ENCODE assay signal across 21 mouse cellular contexts in genomic region chr16:10682521-10682920, GRCm38 (mm10).
A peak's percentile ranks its signal among the peaks of the same experiment; 100 is the strongest.
DNase-seq lines count a peak whose midpoint lies in the region; ATAC-seq and TF ChIP-seq lines count a peak whose summit lies in the region.
"Had no signal": no experiment of that assay in that cellular context is flagged by ENCODE, and none has a peak within 500 bp of the region (broad histone marks: within the 10 kb centered on the region; RNA-seq: fewer than 3 reads in every experiment).

No protein-coding gene starts in this region.

- no peak for TF ChIP-seq EP300 in heart, postnatal 0 days (IDR thresholded peaks at IDR 0.05; ENCODE audit: low read depth)

- H3K9ac ChIP-seq in heart, postnatal 0 days (replicated peaks; ENCODE audit: low read depth, low read length), result no peak overlapping the region
- H3K9ac ChIP-seq: embryonic facial prominence, embryonic 12.5 days; forebrain, embryonic 13.5 days; forebrain, embryonic 15.5 days had no signal

- no peak for TF ChIP-seq CTCF in heart, postnatal 0 days (IDR thresholded peaks at IDR 0.05; ENCODE audit: low read depth)

- H3K4me1 ChIP-seq in heart, postnatal 0 days (ENCODE audit: control insufficient read depth, insufficient read depth), result no peaks in the 10 kb centered on the region
- H3K4me1 ChIP-seq: embryonic facial prominence, embryonic 10.5 days; embryonic facial prominence, embryonic 12.5 days; forebrain, embryonic 13.5 days; forebrain, embryonic 15.5 days had no signal

- no peaks in the 10 kb centered on the region for H3K9me3 ChIP-seq in heart, postnatal 0 days (replicated peaks; ENCODE audit: control insufficient read depth, low read length)
- H3K9me3 ChIP-seq: embryonic facial prominence, embryonic 10.5 days; embryonic facial prominence, embryonic 12.5 days; forebrain, embryonic 13.5 days; forebrain, embryonic 15.5 days; G1E had no signal

- intact Hi-C loops in heart, postnatal 36 days (cut with DNase I), result no loop called here

- no peak for ATAC-seq in heart, postnatal 0 days (ENCODE audit: insufficient read depth, low read depth)
- ATAC-seq: forebrain, embryonic 13.5 days; forebrain, embryonic 15.5 days; Patski had no signal

- H3K27ac ChIP-seq in heart, postnatal 0 days (ENCODE audit: low read depth), result peak overlapping the region; percentile 31; the same call in 1 of the 2 replicates
- H3K27ac ChIP-seq: embryonic facial prominence, embryonic 10.5 days; embryonic facial prominence, embryonic 12.5 days; forebrain, embryonic 13.5 days; forebrain, embryonic 15.5 days had no signal

- H3K4me2 ChIP-seq in heart, postnatal 0 days (ENCODE audit: low read depth, low read length), result no peak overlapping the region; the same call in 1 of the 2 replicates
- H3K4me2 ChIP-seq: embryonic facial prominence, embryonic 12.5 days; forebrain, embryonic 13.5 days; forebrain, embryonic 15.5 days had no signal

- H3K27me3 ChIP-seq in heart, postnatal 0 days (ENCODE audit: control insufficient read depth, insufficient read depth, low read length), result no peaks in the 10 kb centered on the region
- H3K27me3 ChIP-seq: CH12.LX; embryonic facial prominence, embryonic 12.5 days; forebrain, embryonic 13.5 days; forebrain, embryonic 15.5 days; Patski had no signal

- WGBS in heart, postnatal 0 days, result 83% methylated on average over 2 of the region's 2 CpGs

- DNase-seq in heart, postnatal 0 days (ENCODE audit: low spot score), result no peak
- DNase-seq in heart, postnatal 36 days, result no peak
- peak; percentile 38 for DNase-seq in thymus, postnatal 0 days (ENCODE audit: low spot score)
- DNase-seq in thymus, adult 18-20 months, result no peak
- peak; percentile 33 to 47 for DNase-seq in thymus, postnatal 36 days
- no peak for DNase-seq in gastrocnemius, adult 8-10 months (ENCODE audit: low spot score in 2 of 2)
- DNase-seq: adrenal gland, adult 8-10 months; adrenal gland, postnatal 14 days; adrenal gland, postnatal 36 days; B cell, adult 2 months; cerebellum, adult 11-12 months; cerebellum, adult 2 months; cerebellum, adult 9-10 months; cerebellum, postnatal 25 days had no signal

- H3K4me3 ChIP-seq in heart, postnatal 0 days (ENCODE audit: low read depth, low read length), result no peak overlapping the region
- H3K4me3 ChIP-seq: embryonic facial prominence, embryonic 10.5 days; embryonic facial prominence, embryonic 12.5 days; forebrain, embryonic 13.5 days; forebrain, embryonic 15.5 days had no signal

- H3K36me3 ChIP-seq in heart, postnatal 0 days (replicated peaks; ENCODE audit: control insufficient read depth, insufficient read depth, low read length), result no peaks in the 10 kb centered on the region
- H3K36me3 ChIP-seq: embryonic facial prominence, embryonic 10.5 days; embryonic facial prominence, embryonic 12.5 days; forebrain, embryonic 15.5 days had no signal

Comparison
In these comparisons a context has a peak if more than half of its experiments do, and no peak if none do; other contexts are left out.
1. DNase-seq: peak in thymus, postnatal 0 days (single experiment) and thymus, postnatal 36 days (2 of 2); none in heart, postnatal 0 days (single experiment), heart, postnatal 36 days (0 of 2), thymus, adult 18-20 months (0 of 2) and gastrocnemius, adult 8-10 months (0 of 2).